Mouse (Mus musculus) heart, postnatal 0 days (tissue): ENCODE data around the gene Epgn. TPM values are rescaled to one million over a fixed set of nuclear protein-coding genes. Genes with fewer than 3 reads are reported as not detected.

Source experiments
- ATAC-seq: fragments of 200-750 bp; cut with Nextera tagmentation; 2 replicates; pipeline ENCODE4 v1.8.0; 2017; ENCODE audit warnings: low read depth, moderate number of reproducible peaks, moderate library complexity; ENCODE audit not compliant: insufficient read depth
- DNase-seq: peaks from one replicate; pipeline ENCODE4 v3.0.0-alpha.2; 2016; ENCODE audit warnings: low spot score
- H3K27ac ChIP-seq: fragments of 300-500 bp; sonication (generic); 2 replicates; pipeline ENCODE4 v1.5.1; 2014; ENCODE audit warnings: low read depth, mild to moderate bottlenecking
- H3K27me3 ChIP-seq: fragments of 300-500 bp; sonication (generic); 2 replicates; pipeline ENCODE4 v1.6.1; 2014; ENCODE audit warnings: low read length, mixed read lengths; ENCODE audit not compliant: control insufficient read depth, insufficient read depth
- H3K36me3 ChIP-seq: fragments of 300-500 bp; sonication (generic); replicated peaks from 2 replicates; pipeline ENCODE4 v1.6.1; 2014; ENCODE audit warnings: low read length, mixed read lengths; ENCODE audit not compliant: control insufficient read depth, insufficient read depth
- H3K4me1 ChIP-seq: fragments of 300-500 bp; sonication (generic); 2 replicates; pipeline ENCODE4 v1.6.1; 2014; ENCODE audit warnings: antibody characterized with exemption; ENCODE audit not compliant: control insufficient read depth, insufficient read depth
- H3K4me2 ChIP-seq: fragments of 300-500 bp; sonication (generic); 2 replicates; pipeline ENCODE4 v1.6.1; 2014; ENCODE audit warnings: low read depth, mild to moderate bottlenecking, low read length, moderate library complexity
- H3K4me3 ChIP-seq: fragments of 300-500 bp; sonication (generic); 2 replicates; pipeline ENCODE4 v1.5.1; 2014; ENCODE audit warnings: low read depth, low read length
- H3K9ac ChIP-seq: fragments of 300-500 bp; sonication (generic); replicated peaks from 2 replicates; pipeline ENCODE4 v1.6.1; 2014; ENCODE audit warnings: low read depth, low read length, mixed read lengths
- H3K9me3 ChIP-seq: fragments of 300-500 bp; sonication (generic); replicated peaks from 2 replicates; pipeline ENCODE4 v1.6.1; 2016; ENCODE audit warnings: low read length; ENCODE audit not compliant: control insufficient read depth
- CTCF ChIP-seq: IDR thresholded peaks from 2 replicates; pipeline ENCODE4 v1.5.1; 2016; ENCODE audit warnings: antibody characterized with exemption, control low read depth, low read depth
- EP300 ChIP-seq: IDR thresholded peaks from 2 replicates; pipeline ENCODE4 v1.6.1; 2016; ENCODE audit warnings: antibody characterized with exemption, low read depth
- WGBS: fragments of 180-500 bp; shearing (Covaris S2); extraction: QIAGEN DNeasy Blood & Tissue Kit; methylation state at CpG from one replicate; pipeline ENCODE4 v1.1.7; 2014; 5-methylcytosine and 5-hydroxymethylcytosine counted together
- polyA plus RNA-seq: library from polyadenylated mRNA; unstranded; fragments of >200 nt; fragmentation: Nextera tagmentation; extraction: Ambion mirVana; gene quantifications from 2 replicates; pipeline ENCODE4 v1.2.1, GENCODE M21; 2015
- total RNA-seq: library from RNA; depleted of rRNA; stranded (reverse); fragments of >200 nt; gene quantifications from 2 replicates; pipeline ENCODE4 v1.2.3, GENCODE M21; 2014; ENCODE audit warnings: low replicate concordance

Gene Epgn
- total and polyA plus RNA-seq, 2 experiments from 2014 or later: 0.12 TPM; not detected in 1

DNA sequence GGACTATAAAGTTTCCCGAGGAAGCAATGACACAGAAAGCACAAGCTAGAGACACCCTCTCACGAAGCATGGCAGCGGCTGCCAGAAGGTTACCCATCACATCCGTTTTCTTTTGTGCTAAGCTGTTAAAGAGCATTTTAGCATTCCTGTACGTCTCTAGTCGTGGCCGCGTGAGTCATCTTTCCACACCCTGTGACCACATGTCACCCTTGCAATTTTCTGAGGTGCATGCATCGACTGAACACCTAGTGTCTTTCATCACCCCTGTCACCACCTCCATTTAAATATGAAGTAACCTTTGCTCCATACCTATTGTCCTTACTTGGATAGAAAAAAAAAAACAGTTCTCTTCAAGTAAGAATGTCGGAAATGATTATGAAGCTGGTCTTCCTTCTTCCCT is 12.0 kb upstream of the Epgn start:
- no peak for TF ChIP-seq CTCF
- no peak for TF ChIP-seq EP300
- Histone ChIP-seq H3K36me3 (no peaks in the 10 kb centered on the region), H3K9me3 (no peaks in the 10 kb centered on the region), H3K9ac (no peak overlapping the region), H3K4me1 (no peaks in the 10 kb centered on the region), H3K27ac (no peak overlapping the region), H3K4me2 (no peak overlapping the region), H3K27me3 (no peaks in the 10 kb centered on the region), H3K4me3 (no peak overlapping the region)
- ATAC-seq (no peak), DNase-seq (no peak)
- WGBS: 44% methylated on average over 10 of the region's 10 CpGs

DNA sequence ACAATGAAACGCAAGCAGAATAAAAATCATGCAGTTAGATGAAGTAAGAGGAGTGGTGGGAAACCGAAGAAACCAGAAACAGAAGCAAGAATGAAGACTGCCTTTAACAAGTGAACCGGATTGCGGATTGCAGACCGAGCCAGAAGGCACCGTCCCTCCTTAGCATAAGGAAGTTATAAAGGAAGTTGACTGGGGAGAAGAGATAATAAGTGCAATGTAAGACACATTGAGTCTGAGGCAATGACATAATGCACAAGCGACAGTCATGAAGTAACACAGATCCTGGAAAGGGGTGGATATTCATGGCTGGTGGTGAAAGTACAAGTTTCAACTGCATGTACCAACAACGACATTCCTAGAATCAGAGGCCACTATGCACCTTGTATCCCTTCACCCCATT is 4.2 kb upstream of the Epgn start:
- H3K4me1 ChIP-seq: no peaks in the 10 kb centered on the region
- 61% methylated on average over 8 of the region's 8 CpGs for WGBS
- no peaks in the 10 kb centered on the region for H3K36me3 ChIP-seq
- H3K4me3 ChIP-seq: no peak overlapping the region
- no peak overlapping the region for H3K27ac ChIP-seq
- no peaks in the 10 kb centered on the region for H3K27me3 ChIP-seq
- TF ChIP-seq EP300 (no peak), CTCF (no peak)
- DNase-seq (peak; percentile 34), ATAC-seq (no peak)
- H3K9me3 ChIP-seq: no peaks in the 10 kb centered on the region
- no peak overlapping the region for H3K4me2 ChIP-seq
- H3K9ac ChIP-seq: no peak overlapping the region

- Histone ChIP-seq H3K27ac (no peak overlapping the region), H3K9me3 (no peaks in the 10 kb centered on the region), H3K4me1 (no peaks in the 10 kb centered on the region), H3K4me2 (no peak overlapping the region), H3K4me3 (no peak overlapping the region), H3K36me3 (no peaks in the 10 kb centered on the region), H3K9ac (no peak overlapping the region), H3K27me3 (no peaks in the 10 kb centered on the region)
- no peak for ATAC-seq
- WGBS: 54% methylated on average over 1 of the region's 1 CpGs
- no peak for TF ChIP-seq EP300
- TF ChIP-seq CTCF: no peak
- DNase-seq: no peak
Measured at GRCm38 (mm10) chr5:91027840-91028239, 576 bp downstream of the Epgn start.

GRCm38 (mm10) chr5:91030629-91031028 is 3.4 kb downstream of the Epgn start:
- DNase-seq: no peak
- Histone ChIP-seq H3K9me3 (no peaks in the 10 kb centered on the region), H3K27ac (no peak overlapping the region), H3K4me3 (no peak overlapping the region), H3K36me3 (no peaks in the 10 kb centered on the region), H3K27me3 (no peaks in the 10 kb centered on the region), H3K4me1 (no peaks in the 10 kb centered on the region), H3K4me2 (no peak overlapping the region), H3K9ac (no peak overlapping the region)
- no peak for ATAC-seq
- peak; percentile 27; the same call in 1 of the 2 replicates for TF ChIP-seq CTCF
- no peak for TF ChIP-seq EP300
- WGBS: 62% methylated on average over 2 of the region's 2 CpGs

- H3K4me1 ChIP-seq: 0 out of 2 replicates have a peak, but pooled peaks cover 7% of the 10 kb centered on the region
- no peaks in the 10 kb centered on the region for H3K27me3 ChIP-seq
- H3K27ac ChIP-seq: no peak overlapping the region
- no peak for DNase-seq
- no peak overlapping the region for H3K4me3 ChIP-seq
- ATAC-seq: no peak
- TF ChIP-seq EP300 (no peak), CTCF (no peak)
- no peak overlapping the region for H3K9ac ChIP-seq
- WGBS: 55% methylated on average over 2 of the region's 2 CpGs
- no peak overlapping the region for H3K4me2 ChIP-seq
- H3K36me3 ChIP-seq: no peaks in the 10 kb centered on the region
- H3K9me3 ChIP-seq: no peaks in the 10 kb centered on the region
Measured at GRCm38 (mm10) chr5:91035341-91035740, 8.1 kb downstream of the Epgn start.

- Histone ChIP-seq H3K9me3 (no peaks in the 10 kb centered on the region), H3K4me2 (no peak overlapping the region), H3K27ac (no peak overlapping the region), H3K4me1 (0 out of 2 replicates have a peak, but pooled peaks cover 7% of the 10 kb centered on the region), H3K4me3 (no peak overlapping the region), H3K9ac (no peak overlapping the region), H3K27me3 (no peaks in the 10 kb centered on the region), H3K36me3 (no peaks in the 10 kb centered on the region)
- WGBS: 74% methylated on average over 4 of the region's 4 CpGs
- TF ChIP-seq EP300 (no peak), CTCF (no peak)
- ATAC-seq (no peak), DNase-seq (no peak)
Measured at GRCm38 (mm10) chr5:91036628-91037027, 9.4 kb downstream of the Epgn start.
